Mouse (Mus musculus): ENCODE results near the gene Fosl1. TPM values are rescaled to one million over a fixed set of nuclear protein-coding genes. Genes with fewer than 3 reads are reported as not detected.

The Fosl1 gene
- polyA plus RNA-seq, 1 experiment: 0.12 TPM

GRCm38 (mm10) chr19:5455568-5455967 is 8.2 kb downstream of the Fosl1 start:
- 81% methylated on average over 8 of the region's 8 CpGs for WGBS
- DNase-seq (ENCODE audit: low read depth, low spot score): no peak

- 3% methylated on average over 26 of the region's 26 CpGs for WGBS
- DNase-seq (ENCODE audit: low read depth, low spot score): no peak
Observed at GRCm38 (mm10) chr19:5456241-5456921, 9.0 kb downstream of the Fosl1 start.

GRCm38 (mm10) chr19:5456922-5457745 is 9.8 kb downstream of the Fosl1 start:
- peak; percentile 85 for DNase-seq (ENCODE audit: low read depth, low spot score)
- WGBS: under 1% methylated on average over 70 of the region's 70 CpGs

GRCm38 (mm10) chr19:5457746-5458442 is 10.5 kb downstream of the Fosl1 start, which contains the start of gene Ccdc85b:
Gene Ccdc85b, minus strand, starts transcription at chr19:5457894.
- no peak for DNase-seq (ENCODE audit: low read depth, low spot score)
- 10% methylated on average over 14 of the region's 14 CpGs for WGBS

- WGBS: 65% methylated on average over 7 of the region's 7 CpGs
Observed at GRCm38 (mm10) chr19:5459019-5459418, 11.7 kb downstream of the Fosl1 start.

GRCm38 (mm10) chr19:5459896-5460295 is 12.5 kb downstream of the Fosl1 start:
- DNase-seq (ENCODE audit: low read depth, low spot score): no peak
- WGBS: 14% methylated on average over 3 of the region's 3 CpGs

More at GRCm38 (mm10) chr19:5459019-5459418, 11.7 kb downstream of the Fosl1 start:
- no peak for DNase-seq (ENCODE audit: low read depth, low spot score)

GRCm38 (mm10) chr19:5460465-5460911 is 13.1 kb downstream of the Fosl1 start, which contains the start of gene Fibp:
Gene Fibp, plus strand, starts transcription at chr19:5460615.
- under 1% methylated on average over 32 of the region's 32 CpGs for WGBS
- DNase-seq (ENCODE audit: low read depth, low spot score): no peak

GRCm38 (mm10) chr19:5461411-5461810 is 14.1 kb downstream of the Fosl1 start:
- 79% methylated on average over 6 of the region's 6 CpGs for WGBS
- DNase-seq (ENCODE audit: low read depth, low spot score): no peak

- DNase-seq (ENCODE audit: low read depth, low spot score): no peak
- 93% methylated on average over 9 of the region's 9 CpGs for WGBS
Observed at GRCm38 (mm10) chr19:5463212-5463611, 15.9 kb downstream of the Fosl1 start.

- no peak for DNase-seq (ENCODE audit: low read depth, low spot score)
- WGBS: 59% methylated on average over 15 of the region's 15 CpGs
Observed at GRCm38 (mm10) chr19:5463791-5464562, 16.6 kb downstream of the Fosl1 start.

- 94% methylated on average over 8 of the region's 8 CpGs for WGBS
- no peak for DNase-seq (ENCODE audit: low read depth, low spot score)
Observed at GRCm38 (mm10) chr19:5465037-5465436, 17.7 kb downstream of the Fosl1 start.

- DNase-seq (ENCODE audit: low read depth, low spot score): no peak
- 82% methylated on average over 6 of the region's 6 CpGs for WGBS
Observed at GRCm38 (mm10) chr19:5466916-5467500, 19.7 kb downstream of the Fosl1 start.

GRCm38 (mm10) chr19:5468374-5468773 is 21.0 kb downstream of the Fosl1 start, which contains the start of gene Ctsw:
Gene Ctsw, minus strand, starts transcription at chr19:5468507.
- no peak for DNase-seq (ENCODE audit: low read depth, low spot score)
- WGBS: 46% methylated on average over 5 of the region's 5 CpGs

- WGBS: 51% methylated on average over 5 of the region's 5 CpGs
- no peak for DNase-seq (ENCODE audit: low read depth, low spot score)
Observed at GRCm38 (mm10) chr19:5471846-5472245, 24.5 kb downstream of the Fosl1 start.

- WGBS: 70% methylated on average over 3 of the region's 3 CpGs
Observed at GRCm38 (mm10) chr19:5472857-5473256, 25.5 kb downstream of the Fosl1 start.

GRCm38 (mm10) chr19:5473720-5474119 is 26.4 kb downstream of the Fosl1 start, which contains the start of gene Efemp2:
Gene Efemp2, plus strand, starts transcription at chr19:5473954.
- DNase-seq (ENCODE audit: low read depth, low spot score): peak; percentile 64
- WGBS: 2% methylated on average over 22 of the region's 22 CpGs

More at GRCm38 (mm10) chr19:5472857-5473256, 25.5 kb downstream of the Fosl1 start:
- no peak for DNase-seq (ENCODE audit: low read depth, low spot score)

GRCm38 (mm10) chr19:5474281-5475068 is 27.1 kb downstream of the Fosl1 start:
- 1% methylated on average over 68 of the region's 68 CpGs for WGBS
- DNase-seq (ENCODE audit: low read depth, low spot score): no peak

Measured in large intestine, adult 2 months (tissue).